8 mouse cellular contexts compared by ENCODE assay signal in the genomic region with DNA sequence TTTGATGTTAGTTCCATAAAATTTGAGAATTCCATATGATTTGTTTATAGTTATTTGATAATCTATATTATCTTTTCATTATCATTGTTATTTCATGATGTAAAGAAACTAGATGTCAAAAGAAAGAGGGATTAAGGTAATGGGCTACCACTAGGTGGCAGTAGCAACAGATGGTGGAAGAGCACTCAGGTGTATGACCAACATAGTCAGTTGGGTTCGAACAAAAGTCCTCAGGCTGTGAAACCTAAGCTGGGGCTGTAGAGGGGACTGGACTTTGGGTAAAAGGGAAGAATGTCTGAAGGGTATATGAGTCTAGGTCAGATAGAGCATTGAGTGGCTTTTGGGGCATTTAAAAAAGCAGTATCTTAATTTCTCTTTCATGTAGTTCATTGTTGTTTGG.
DNase-seq lines count a peak whose midpoint lies in the region; ATAC-seq and TF ChIP-seq lines count a peak whose summit lies in the region.
"Had no signal": no experiment of that assay in that cellular context is flagged by ENCODE, and none has a peak within 500 bp of the region (broad histone marks: within the 10 kb centered on the region; RNA-seq: fewer than 3 reads in every experiment).

No protein-coding gene starts in this region.

- no peaks in the 10 kb centered on the region for H3K27me3 ChIP-seq in kidney, adult 2 months (replicated peaks; ENCODE audit: control insufficient read depth, insufficient read depth, low read length)
- H3K27me3 ChIP-seq in kidney, embryonic 16.5 days (ENCODE audit: insufficient read depth, low read length), result no peaks in the 10 kb centered on the region
- H3K27me3 ChIP-seq: megakaryocyte, embryonic 14.5 days had no signal

- DNase-seq in kidney, adult 2 months, result peak; percentile 41
- peak; percentile 24 for DNase-seq in thymus, postnatal 14 days
- no peak for DNase-seq in thymus, postnatal 36 days
- peak; percentile 53 for DNase-seq in brain, adult 2 months (ENCODE audit: low read depth, low spot score)
- peak; percentile 75 for DNase-seq in retina, embryonic 14.5 days (ENCODE audit: low spot score)

- no peak for TF ChIP-seq POLR2A in kidney, adult 2 months (IDR thresholded peaks at IDR 0.05; ENCODE audit: low read depth, low read length)

- no peaks in the 10 kb centered on the region for H3K4me1 ChIP-seq in kidney, adult 2 months (ENCODE audit: control insufficient read depth, insufficient read depth, low read length)
- no peaks in the 10 kb centered on the region for H3K4me1 ChIP-seq in kidney, embryonic 16.5 days (ENCODE audit: insufficient read depth, low read length)
- H3K4me1 ChIP-seq: megakaryocyte, embryonic 14.5 days had no signal

- H3K9me3 ChIP-seq in kidney, embryonic 16.5 days (ENCODE audit: low read length), result no peaks in the 10 kb centered on the region
- H3K9me3 ChIP-seq: megakaryocyte, embryonic 14.5 days had no signal

- H3K4me2 ChIP-seq in kidney, embryonic 16.5 days (replicated peaks; ENCODE audit: low read depth, low read length), result no peak overlapping the region

- H3K36me3 ChIP-seq in kidney, adult 2 months (ENCODE audit: control insufficient read depth, insufficient read depth, low read length), result no peaks in the 10 kb centered on the region
- no peaks in the 10 kb centered on the region for H3K36me3 ChIP-seq in kidney, embryonic 16.5 days (ENCODE audit: insufficient read depth, low read length)

- H3K4me3 ChIP-seq in kidney, adult 2 months (ENCODE audit: insufficient read depth, low read depth, low read length), result no peak overlapping the region
- no peak overlapping the region for H3K4me3 ChIP-seq in kidney, embryonic 16.5 days (ENCODE audit: low read length)
- H3K4me3 ChIP-seq: megakaryocyte, embryonic 14.5 days had no signal

- TF ChIP-seq CTCF in kidney, adult 2 months (conservative IDR thresholded peaks at IDR 0.05; ENCODE audit: insufficient read depth, insufficient read length, low read depth, low read length), result peak; percentile 53

- ATAC-seq in kidney, embryonic 16.5 days (ENCODE audit: low FRiP score, low TSS enrichment), result no peak
- ATAC-seq in hematopoietic stem cell, adult 5-6 weeks (replicated peaks in 1 of 2; ENCODE audit: insufficient read depth in 1 of 2, low FRiP score in 2 of 2, low TSS enrichment in 1 of 2, low read depth in 1 of 2, poor library complexity in 2 of 2, severe bottlenecking in 2 of 2), result peak; percentile 53 to 56; a peak in 1 of 4 replicates

- whole genome bisulfite sequencing in kidney, adult 2 months, result 13% methylated on average over 1 of the region's 1 CpGs
- 31% methylated on average over 1 of the region's 1 CpGs for WGBS in kidney, embryonic 16.5 days

- no peak overlapping the region for H3K27ac ChIP-seq in kidney, adult 2 months (ENCODE audit: insufficient read depth, low read depth, low read length)
- H3K27ac ChIP-seq in kidney, embryonic 16.5 days (ENCODE audit: low read length), result no peak overlapping the region

- no peak overlapping the region for H3K9ac ChIP-seq in kidney, embryonic 16.5 days (replicated peaks; ENCODE audit: low read length)

Comparison
In these comparisons a context has a peak if more than half of its experiments do, and no peak if none do; other contexts are left out.
1. DNase-seq: peak in kidney, adult 2 months (single experiment), thymus, postnatal 14 days (single experiment), brain, adult 2 months (single experiment) and retina, embryonic 14.5 days (single experiment); none in thymus, postnatal 36 days (0 of 2).